Mouse (Mus musculus) gastrocnemius, postnatal 4 days (tissue): ENCODE results near the gene Gm5414. TPM values are rescaled to one million over a fixed set of nuclear protein-coding genes. Genes with fewer than 3 reads are reported as not detected.

Experiments
- DNase-seq, 2 experiments: peaks; one replicate each; pipeline ENCODE4 v3.0.0; 2021 to 2022; ENCODE audit warnings: low spot score in 2 of 2, mixed read lengths in 2 of 2
- long read RNA-seq, 2 experiments: library from polyadenylated mRNA; stranded (forward); transcript quantifications; one replicate each; pipeline ENCODE4 v2.0.0; 2021
- microRNA-seq: library from miRNA; unstranded; fragments of <30 nt; microRNA quantifications from one replicate; pipeline ENCODE4 v1.2.0, GENCODE M21; 2021
- total RNA-seq, 2 experiments: library from RNA; stranded (reverse); gene quantifications; 2 replicates each; pipeline ENCODE4 v1.2.3; 2021

The Gm5414 gene
- total RNA-seq: not detected
- long read RNA-seq, experiment 1: 0 reads
- long read RNA-seq, experiment 2: 0 reads

DNA sequence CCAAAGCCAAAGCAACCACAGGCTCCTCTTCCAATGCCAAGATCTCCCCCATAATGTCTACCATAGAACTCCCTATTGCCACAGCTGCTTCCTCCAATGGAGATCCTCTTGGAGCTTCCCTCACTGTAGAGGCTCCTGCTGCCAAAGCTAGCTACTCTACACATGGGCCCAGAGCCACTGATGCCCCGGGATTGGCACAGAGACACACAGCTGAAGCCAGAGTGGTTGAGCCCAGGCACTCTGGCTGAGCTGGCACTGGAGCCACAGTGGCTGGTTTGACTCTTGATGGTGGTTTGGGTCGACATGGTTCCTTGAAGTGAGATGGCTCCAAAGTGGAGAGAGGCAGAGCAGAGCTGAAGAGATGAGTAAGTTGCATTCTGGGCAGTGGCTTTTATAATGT lies at the start of gene Gm5414:
TSS of gene Gm5414 (minus strand) at position 305 of the 400 bp plus-strand sequence.
- DNase-seq: no peak

DNA sequence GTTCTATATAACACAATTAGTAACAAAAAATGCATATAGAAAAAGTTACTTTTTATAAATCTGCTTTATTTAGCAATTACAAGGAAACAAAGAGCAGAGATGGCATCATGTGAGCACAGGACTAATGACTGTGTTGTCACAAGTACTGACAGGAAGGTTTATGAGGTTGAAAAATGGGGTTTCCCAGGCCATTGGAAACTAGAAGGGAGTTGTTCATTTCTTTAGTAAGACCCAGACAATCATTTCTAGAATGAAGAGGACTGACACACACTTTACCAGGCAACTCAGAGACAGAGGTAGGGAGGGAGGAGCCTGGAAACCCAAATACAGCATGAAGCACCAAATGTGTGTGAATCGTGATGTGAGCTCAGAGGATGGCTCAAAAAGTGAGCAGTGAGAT lies 48.0 kb upstream of the Gm5414 start:
- DNase-seq: no peak

DNA sequence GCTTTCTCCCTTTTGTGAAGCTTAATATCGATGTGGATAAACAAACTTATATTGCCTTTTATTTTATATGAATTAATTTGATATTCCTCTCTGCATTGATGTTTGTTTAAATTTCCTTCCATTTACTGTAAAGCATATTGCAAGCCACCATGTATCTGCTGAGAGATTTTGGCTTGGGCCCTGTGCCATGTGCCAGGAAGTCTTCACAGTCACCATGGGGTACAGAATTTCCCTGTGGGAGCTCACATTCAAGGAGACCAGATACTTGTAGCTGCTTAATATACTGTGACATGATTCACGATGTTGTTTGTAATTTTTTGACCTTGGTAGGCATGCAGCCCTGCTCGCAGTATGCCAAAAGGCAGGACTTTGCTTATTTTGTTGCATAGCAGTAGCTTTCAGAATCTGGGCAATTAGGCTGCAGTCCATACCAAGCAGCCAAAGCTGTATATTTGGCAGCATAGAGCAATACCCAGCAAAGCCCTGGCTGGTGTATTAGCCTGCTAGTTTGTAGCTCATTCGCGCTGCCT lies 24.8 kb upstream of the Gm5414 start:
- no peak for DNase-seq

DNA sequence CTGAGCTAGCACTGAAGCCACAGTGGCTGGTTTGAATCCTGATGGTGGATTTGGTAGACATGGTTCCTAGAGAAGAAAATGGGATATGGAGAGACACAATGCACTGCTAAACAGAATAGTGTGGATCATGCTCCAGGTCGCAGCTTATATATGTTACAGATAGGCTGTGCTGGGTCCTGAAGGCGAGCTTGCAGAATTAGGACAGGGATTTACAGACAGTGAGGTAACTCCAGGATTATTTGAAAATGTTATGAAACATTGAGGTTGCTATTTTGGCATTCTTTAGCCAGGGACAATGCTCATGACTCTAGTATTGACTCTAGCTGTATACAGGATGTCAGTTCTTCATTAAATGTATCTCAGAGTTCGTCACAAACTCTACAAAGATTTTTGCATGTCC lies 19.3 kb upstream of the Gm5414 start, which contains the start of gene Gm5478:
TSS of gene Gm5478 (minus strand) at position 101 of the 400 bp plus-strand sequence.
- no peak for DNase-seq

DNA sequence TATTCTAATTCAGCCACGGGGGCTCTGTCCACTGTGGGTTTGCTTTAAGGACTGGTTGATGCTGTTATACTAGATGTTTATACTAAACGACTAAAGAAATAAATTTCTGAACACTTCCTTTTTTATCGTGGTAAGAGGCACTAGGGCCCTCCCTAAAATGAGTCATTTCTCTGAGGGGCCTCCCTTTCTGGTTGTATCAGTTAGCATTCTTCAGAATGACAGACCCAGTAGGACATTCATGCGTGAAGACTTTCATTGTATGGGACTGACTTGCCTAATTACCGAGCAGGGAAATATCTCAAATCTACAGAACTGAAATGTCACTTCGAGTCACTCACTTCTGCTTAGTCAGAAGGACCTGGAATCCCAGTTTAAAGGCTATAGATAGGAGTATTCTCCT lies 28.9 kb downstream of the Gm5414 start:
- no peak for DNase-seq

DNA sequence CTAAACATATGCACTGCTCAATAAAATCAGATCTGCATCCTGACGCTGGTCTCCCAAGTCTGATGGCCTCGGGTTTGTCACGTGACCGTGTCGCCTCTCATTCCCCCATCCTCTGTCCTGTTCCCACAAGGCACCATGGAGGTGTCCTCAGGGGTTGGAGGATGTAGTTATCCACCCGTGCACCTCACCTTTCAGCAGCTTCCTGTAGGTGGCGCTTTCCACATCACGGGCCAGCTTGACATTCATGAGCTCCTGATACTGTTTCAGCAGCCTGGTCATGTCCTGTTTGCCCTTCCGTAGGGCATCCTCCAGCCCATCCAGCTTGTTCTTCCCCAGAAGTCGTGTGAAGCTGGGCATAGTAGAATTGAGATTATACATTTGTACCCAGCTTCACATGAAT lies 39.8 kb downstream of the Gm5414 start:
- no peak for DNase-seq

DNA sequence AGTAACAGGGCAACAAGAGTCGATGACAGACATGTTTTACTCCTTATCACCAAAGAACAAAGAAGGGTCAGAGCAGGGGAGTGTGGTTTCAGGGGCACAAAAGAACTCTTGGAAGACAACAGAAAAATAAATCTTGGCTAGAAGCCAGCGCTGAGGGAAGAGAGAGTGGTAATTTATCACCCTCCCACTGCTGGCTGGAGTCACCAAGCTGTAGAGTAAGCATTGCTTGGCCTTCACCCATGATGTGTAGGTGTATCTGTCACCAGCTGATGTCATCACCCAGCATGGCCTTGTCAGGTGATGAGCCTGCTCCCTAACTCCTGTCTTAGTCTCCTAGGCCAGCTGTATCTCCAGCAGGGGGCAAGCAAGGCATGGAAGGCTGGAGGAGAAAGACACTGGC lies 43.5 kb downstream of the Gm5414 start:
- DNase-seq: no peak

DNA sequence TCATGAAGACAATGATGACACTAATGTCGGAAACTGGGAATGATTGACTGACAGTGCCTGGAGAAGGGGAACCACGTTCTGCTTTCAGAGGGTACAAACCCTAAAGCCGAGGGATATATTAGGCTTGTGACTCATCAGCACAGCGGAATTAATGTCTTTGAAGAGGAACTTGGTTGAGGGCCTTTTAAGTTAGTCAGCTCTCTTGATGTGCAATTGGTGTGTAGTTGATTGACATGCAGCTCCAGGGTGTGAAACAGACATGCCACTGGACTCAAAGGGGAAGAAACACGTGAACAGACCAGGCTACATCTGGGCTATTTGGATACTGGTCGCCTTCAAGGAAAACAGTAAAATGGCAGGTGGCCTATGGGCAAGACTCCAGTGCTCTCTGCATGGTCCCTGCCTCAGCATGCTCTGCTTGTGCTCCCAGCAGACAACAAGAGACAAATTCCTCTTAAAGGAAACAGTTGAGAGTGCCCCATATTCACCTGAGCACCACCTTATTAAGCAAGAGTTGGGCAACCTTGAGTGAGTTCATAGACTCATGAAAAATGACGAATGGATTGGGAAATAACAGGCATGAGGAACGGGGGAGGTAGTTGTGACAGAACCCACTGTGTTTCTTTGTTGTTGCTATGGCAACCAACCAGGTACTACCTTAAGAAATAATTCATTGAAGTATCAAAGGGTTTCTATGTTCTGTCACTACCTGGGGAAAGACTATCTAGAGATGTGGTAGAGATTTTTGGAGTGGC lies 44.6 kb downstream of the Gm5414 start:
- no peak for DNase-seq

DNA sequence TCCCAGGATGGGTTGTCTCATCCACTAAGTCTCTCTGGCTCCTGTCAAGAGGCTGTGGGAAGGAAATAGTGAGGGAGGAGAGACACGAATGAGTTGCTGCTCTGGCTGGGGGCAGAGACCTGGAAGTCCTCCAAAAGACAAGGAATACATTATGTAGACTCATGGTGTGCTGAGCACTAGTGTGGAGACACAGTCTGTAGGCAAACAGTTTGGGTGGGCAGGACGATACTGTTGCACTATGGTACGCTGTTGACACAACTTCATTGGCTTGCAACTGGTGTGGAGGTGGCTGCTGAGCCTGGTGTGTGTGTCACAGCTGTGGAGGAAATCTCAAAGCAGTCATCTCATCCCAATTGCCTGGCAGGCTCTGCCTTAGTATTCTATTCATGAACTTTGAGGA lies 46.3 kb downstream of the Gm5414 start:
- no peak for DNase-seq

DNA sequence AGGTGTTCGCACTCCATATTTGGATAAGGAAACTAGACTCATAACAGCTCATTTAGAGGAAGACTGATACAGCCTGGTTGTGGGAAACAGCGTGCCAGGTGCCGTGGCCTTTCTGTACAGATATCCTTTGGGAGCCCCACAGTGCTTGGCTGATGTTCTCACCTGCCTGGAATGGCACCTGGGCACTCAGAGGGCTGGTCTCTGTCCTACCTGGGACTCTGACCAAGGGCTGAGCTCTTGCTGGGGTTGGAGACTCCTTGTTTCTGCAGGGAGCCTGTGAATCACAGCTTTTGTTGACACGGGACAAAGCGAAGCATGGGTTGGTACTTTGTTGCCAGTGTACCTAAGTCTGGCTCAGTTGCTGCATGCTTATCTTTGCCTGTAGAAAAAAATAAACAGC lies 52.5 kb downstream of the Gm5414 start:
- DNase-seq: no peak

Small RNA genes lying within 50 kb of the gene (microRNA-seq; reads per million reads assigned to microRNA genes)
- gene Gm44383 (not detected), gene Gm44479 (not detected)

Other genes with a start within 250 kb of the Gm5414 start
- under 1 TPM; 0.22 to 0.39 TPM for gene Krt7, start 217.1 kb downstream of the Gm5414 start, total RNA-seq
- gene Krt87, start 189.4 kb downstream of the Gm5414 start, total RNA-seq: under 1 TPM; 0.13 to 0.15 TPM
- not detected for gene Krt88, start 180.4 kb downstream of the Gm5414 start, total RNA-seq
- not detected for gene Krt81, start 164.4 kb downstream of the Gm5414 start, total RNA-seq
- not detected for gene Krt86, start 154.7 kb downstream of the Gm5414 start, total RNA-seq
- gene Krt83, start 136.7 kb downstream of the Gm5414 start, total RNA-seq: under 1 TPM in 1 of 2 experiments, not detected in 1; 0.21 TPM
- gene Gm49425, start 110.9 kb downstream of the Gm5414 start, total RNA-seq: under 1 TPM in 1 of 2 experiments, not detected in 1; 0.36 TPM
- not detected for gene Krt84, start 95.4 kb downstream of the Gm5414 start, total RNA-seq
- gene Krt82, start 77.5 kb downstream of the Gm5414 start, total RNA-seq: not detected
- gene Krt90, start 65.2 kb downstream of the Gm5414 start, total RNA-seq: not detected
- gene Krt75, start 54.3 kb downstream of the Gm5414 start, total RNA-seq: under 1 TPM in 1 of 2 experiments, not detected in 1; 0.08 TPM
- not detected for gene Gm5478, start 19.2 kb upstream of the Gm5414 start, total RNA-seq
- under 1 TPM in 1 of 2 experiments, not detected in 1; 0.13 TPM for gene Krt6b, start 52.1 kb upstream of the Gm5414 start, total RNA-seq
- gene Krt6a, start 66.1 kb upstream of the Gm5414 start, total RNA-seq: under 1 TPM in 1 of 2 experiments, not detected in 1; 0.23 TPM
- gene Krt5, start 84.7 kb upstream of the Gm5414 start, total RNA-seq: 1 to 10 TPM in 1 of 2 experiments, under 1 TPM in 1; 0.39 to 1.9 TPM
- under 1 TPM in 1 of 2 experiments, not detected in 1; 0.39 TPM for gene Krt71, start 114.9 kb upstream of the Gm5414 start, total RNA-seq
- gene Krt72, start 158.3 kb upstream of the Gm5414 start, total RNA-seq: not detected
- under 1 TPM in 1 of 2 experiments, not detected in 1; 0.21 TPM for gene Krt73, start 174.2 kb upstream of the Gm5414 start, total RNA-seq
- not detected for gene Krt2, start 190.0 kb upstream of the Gm5414 start, total RNA-seq
- 1 to 10 TPM in 1 of 2 experiments, under 1 TPM in 1; 0.81 to 3.1 TPM for gene Krt1, start 222.6 kb upstream of the Gm5414 start, total RNA-seq
- gene Krt77, start 241.5 kb upstream of the Gm5414 start, total RNA-seq: not detected